Mouse (Mus musculus): ENCODE data around the gene Krtap4-1. TPM values are rescaled to one million over a fixed set of nuclear protein-coding genes. Genes with fewer than 3 reads are reported as not detected.

Gene Krtap4-1
- not detected in 2 replicates for polyA plus RNA-seq (2012; rRNA removed)

DNA sequence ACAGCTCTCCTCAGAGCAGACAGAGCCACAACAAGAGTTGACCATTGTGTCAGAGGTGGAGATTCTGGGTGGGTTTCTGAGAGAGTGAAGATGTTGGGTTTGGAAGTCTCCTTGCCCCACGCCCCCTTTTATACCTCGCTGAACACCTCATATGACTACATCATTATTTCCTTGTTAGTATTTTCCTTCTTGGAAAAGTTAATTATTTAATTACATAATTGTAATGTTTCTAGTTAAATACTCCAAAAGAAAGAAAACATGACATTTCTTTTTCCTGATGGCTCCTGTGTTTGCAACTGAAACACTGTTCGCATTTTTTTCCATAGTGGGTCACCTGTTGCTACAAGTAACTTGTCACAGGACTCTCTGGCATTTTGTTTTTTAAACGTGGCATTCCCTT, at the start of gene Krtap4-1:
Krtap4-1 (minus strand) TSS at position 101 of the 400 bp plus-strand sequence.

DNA sequence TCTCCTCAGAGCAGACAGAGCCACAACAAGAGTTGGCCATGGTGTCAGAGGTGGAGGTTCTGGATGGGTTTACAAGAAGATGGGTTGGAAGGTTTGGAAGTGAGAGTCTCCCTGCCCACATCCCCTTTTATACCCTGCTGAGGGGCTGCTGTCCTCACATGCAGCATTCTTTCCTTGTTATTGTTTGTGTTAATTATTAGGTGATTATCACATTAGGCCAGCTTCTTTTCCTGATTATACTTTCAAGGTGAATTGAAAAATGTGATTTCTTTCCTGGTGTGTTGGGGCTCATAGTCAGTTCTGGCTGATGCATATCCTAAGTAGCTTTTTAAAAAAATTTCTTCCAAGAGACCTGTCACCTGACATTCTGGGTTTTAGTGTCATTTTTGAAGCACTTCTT, 37.8 kb upstream of the Krtap4-1 start, which contains the start of gene Krtap4-6:
Krtap4-6 (minus strand) TSS at position 101 of the 400 bp plus-strand sequence.

DNA sequence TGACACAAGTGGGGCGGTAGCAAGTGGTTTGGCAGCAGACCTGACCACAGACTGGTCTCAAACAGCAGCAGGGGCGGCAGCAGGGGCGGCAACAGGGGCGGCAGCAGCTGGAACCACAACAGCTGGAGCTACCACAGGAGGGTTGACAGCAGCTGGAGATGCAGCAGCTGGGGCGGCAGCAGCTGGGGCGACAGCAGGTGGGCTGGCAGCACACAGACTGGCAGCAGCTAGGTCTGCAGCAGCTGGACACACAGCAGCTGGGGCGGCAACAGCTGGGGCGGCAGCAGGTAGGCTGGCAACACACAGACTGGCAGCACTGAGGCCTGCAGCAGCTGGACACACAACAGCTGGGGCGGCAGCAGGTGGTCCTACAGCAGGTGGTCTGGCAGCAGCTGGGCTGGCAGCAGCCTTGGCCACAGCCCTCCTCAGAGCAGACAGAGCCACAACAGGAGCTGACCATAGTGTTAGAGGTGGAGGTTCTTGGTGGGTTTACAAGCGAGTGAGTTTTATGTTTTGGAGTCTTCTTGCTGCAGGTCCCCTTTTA, 30.5 kb upstream of the Krtap4-1 start, which contains the start of gene Gm11563:
Gm11563 (minus strand) TSS at position 494 of the 544 bp plus-strand sequence.

DNA sequence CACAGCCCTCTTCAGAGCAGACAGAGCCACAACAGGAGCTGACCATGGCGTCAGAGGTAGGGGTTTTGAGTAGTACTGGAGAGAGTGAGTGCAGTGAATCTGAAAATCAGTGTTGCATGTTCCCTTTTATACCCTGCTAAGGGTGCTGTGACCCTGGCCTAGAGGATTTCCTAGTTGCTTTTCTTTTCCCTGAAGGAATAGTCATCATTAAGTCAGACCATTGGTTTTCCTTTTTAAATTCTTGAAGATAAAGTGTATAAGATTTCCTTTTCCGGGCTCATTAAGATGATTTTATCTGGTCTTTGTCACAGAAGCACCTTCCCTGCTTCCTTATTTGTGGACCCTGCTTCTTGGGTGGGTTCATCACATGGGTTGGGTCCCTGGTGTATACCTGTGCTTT, 22.1 kb upstream of the Krtap4-1 start, which contains the start of gene Gm11555:
Gm11555 (minus strand) TSS at position 101 of the 400 bp plus-strand sequence.

DNA sequence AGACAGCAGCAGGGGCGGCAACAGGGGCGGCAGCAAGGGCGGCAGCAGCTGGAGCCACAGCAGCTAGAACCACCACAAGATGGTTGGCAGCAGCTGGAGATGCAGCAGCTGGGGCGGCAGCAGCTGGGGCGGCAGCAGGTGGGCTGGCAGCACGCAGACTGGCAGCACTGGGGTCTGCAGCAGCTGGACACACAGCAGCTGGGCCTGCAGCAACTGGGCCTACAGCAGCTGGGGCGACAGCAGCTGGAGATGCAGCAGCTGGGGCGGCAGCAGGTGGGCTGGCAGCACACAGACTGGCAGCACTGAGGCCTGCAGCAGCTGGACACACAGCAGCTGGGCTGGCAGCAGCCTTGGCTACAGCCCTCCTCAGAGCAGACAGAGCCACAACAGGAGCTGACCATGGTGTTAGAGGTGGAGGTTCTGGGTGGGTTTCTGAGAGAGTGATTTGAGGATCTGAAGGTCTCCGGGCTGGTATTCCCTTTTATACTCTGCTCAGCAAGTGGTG, 15.6 kb upstream of the Krtap4-1 start, which contains the start of gene Krtap4-7:
Krtap4-7 (minus strand) TSS at position 455 of the 505 bp plus-strand sequence.

DNA sequence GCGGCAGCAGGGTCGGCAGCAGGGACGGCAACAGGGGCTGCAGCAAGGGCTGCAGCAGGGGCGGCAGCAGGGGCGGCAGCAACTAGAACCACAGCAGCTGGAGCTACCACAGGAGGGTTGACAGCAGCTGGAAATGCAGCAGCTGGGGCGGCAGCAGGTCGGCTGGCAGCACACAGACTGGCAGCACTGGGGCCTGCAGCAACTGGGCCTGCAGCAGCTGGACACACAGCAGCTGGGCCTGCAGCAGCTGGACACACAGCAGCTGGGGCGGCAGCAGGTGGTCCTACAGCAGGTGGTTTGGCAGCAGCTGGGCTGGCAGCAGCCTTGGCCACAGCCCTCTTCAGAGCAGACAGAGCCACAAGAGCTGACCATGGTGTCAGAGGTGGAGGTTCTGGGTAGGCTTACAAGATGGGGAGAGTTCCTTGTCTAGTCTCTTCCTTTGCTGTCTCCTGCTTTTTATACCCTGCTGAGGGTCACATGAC, 6.7 kb upstream of the Krtap4-1 start, which contains the start of gene Krtap4-2:
Krtap4-2 (minus strand) TSS at position 432 of the 482 bp plus-strand sequence.

DNA sequence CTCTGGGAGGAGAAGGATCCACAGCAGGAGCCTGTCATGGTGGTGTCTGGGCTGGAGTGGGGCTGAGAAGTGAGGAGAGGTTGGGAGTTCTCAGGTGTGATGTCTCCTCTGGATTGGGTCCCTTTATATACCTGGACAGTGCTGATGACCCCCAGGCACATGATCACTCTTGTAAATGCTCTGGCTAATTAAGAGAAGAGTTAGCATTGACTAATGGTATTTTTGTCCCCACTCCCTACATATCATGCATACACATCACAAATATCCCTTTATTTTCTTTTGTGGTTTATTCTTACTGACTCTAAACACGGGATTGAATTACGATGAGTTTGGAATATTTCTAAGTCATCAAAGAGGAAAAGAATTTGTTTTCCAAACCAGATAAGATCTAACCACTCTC, 7.7 kb downstream of the Krtap4-1 start, which contains the start of gene Gm11562:
Gm11562 (minus strand) TSS at position 101 of the 400 bp plus-strand sequence.

DNA sequence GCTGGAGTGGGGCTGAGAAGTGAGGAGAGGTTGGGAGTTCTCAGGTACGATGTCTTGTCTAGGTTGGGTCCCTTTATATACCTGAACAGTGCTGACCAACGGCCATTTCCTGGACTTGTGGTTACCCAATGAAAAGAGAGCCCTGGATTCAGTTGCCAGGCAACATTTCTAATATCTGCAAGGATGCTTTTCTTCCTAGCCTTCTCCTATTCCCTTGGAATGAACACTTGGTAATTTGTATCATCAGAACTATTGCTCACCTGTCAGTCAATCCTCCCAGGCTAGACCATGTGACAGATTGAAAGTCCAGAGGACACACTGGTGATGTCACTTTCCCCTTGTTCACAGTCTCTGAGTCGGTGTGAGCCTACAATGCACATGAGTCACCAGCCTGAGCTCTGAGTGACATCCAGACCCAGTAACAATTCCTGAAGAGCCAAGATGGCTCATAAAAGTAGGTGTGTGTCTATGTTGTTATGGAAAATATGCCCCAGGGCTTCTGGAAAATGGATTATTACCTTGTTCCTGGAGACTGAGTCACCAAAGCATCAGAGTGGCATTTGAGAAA, 13.2 kb downstream of the Krtap4-1 start, which contains the start of gene Krtap2-4:
Krtap2-4 (minus strand) TSS at position 51 of the 568 bp plus-strand sequence.

DNA sequence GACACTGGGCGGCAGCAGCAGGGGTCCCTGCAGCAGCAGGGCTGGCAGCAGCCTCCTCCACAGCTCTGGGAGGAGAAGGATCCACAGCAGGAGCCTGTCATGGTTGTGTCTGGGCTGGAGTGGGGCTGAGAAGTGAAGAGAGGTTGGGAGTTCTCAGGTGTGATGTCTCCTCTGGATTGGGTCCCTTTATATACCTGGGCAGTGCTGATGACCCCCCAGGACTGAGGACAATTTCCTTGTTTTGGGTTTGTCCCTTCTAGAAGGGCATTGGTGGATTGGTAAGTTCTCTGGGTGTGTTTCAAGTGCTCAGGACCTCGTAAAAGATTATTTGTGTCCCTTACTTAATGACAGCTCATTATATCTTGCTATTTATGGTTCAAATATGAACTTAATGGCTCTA, 17.9 kb downstream of the Krtap4-1 start, which contains the start of gene Gm11937:
Gm11937 (minus strand) TSS at position 101 of the 400 bp plus-strand sequence.

DNA sequence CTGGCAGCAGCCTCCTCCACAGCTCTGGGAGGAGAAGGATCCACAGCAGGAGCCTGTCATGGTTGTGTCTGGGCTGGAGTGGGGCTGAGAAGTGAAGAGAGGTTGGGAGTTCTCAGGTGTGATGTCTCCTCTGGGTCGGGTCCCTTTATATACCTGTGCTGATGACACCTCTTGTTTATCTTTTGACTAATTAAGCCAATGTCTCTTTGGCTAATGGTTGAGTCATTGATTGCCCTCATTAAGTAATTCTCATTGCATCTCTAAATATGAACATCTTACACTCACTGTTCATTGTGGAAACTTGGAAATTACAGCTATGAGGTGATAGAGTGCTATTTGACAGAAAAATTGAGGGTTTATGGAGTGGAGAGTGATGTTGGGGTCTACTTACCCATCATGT, 24.8 kb downstream of the Krtap4-1 start, which contains the start of gene Gm11938:
Gm11938 (minus strand) TSS at position 101 of the 400 bp plus-strand sequence.

DNA sequence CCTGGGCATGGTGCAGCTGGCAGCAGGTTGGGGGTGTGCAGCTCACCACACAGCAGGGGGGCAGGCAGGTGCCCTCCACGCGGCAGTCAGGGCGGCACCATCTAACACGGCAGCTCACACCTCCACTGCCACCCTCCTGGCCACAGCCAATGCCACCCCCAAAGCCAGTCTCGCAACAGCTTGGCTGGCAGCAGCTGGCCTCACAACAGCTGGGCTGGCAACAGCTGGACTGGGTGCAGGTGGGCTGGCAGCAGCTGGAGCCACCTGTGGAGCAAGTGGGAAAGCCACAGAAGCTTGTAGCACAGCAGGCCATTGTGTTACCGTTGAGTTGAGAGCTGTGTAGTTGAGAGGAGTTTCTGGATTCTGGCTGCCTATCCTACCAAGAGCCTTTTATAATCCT, 30.3 kb downstream of the Krtap4-1 start, which contains the start of gene Krtap9-3:
Krtap9-3 (minus strand) TSS at position 364 of the 400 bp plus-strand sequence.

DNA sequence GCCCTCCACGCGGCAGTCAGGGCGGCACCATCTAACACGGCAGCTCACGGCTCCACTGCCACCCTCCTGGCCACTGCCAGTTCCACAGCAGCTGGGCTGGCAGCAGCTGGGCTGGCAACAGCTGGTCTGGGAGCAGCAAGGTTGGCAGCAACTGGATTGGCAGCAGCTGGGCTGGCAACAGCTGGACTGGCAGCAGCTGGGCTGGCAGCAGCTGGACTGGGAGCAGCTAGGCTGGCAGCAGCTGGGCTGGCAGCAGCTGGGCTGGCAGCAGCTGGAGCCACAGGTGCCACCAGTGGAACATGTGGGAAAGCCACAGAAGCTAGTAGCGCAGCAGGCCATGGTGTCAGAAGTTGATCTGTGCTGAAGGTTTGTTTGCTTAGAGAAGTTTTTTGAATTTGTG, 37.1 kb downstream of the Krtap4-1 start, which contains the start of gene Krtap1-3:
Krtap1-3 (minus strand) TSS at position 359 of the 400 bp plus-strand sequence.

DNA sequence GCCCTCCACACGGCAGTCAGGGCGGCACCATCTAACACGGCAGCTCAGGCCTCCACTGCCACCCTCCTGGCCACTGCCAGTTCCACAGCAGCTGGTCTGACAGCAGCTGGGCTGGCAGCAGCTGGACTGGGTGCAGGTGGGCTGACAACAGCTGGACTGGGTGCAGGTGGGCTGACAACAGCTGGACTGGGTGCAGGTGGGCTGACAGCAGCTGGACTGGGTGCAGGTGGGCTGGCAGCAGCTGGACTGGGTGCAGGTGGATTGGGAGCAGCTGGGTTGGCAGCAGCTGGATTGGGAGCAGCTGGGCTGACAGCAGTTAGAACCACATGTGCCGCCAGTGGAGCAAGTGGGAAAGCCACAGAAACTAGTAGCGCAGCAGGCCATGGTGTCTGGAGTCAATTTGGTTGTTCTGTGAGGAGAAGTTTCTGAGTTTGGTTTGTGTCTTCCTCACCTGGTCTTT, 44.8 kb downstream of the Krtap4-1 start, which contains the start of gene Krtap1-4:
Krtap1-4 (minus strand) TSS at position 410 of the 460 bp plus-strand sequence.

DNA sequence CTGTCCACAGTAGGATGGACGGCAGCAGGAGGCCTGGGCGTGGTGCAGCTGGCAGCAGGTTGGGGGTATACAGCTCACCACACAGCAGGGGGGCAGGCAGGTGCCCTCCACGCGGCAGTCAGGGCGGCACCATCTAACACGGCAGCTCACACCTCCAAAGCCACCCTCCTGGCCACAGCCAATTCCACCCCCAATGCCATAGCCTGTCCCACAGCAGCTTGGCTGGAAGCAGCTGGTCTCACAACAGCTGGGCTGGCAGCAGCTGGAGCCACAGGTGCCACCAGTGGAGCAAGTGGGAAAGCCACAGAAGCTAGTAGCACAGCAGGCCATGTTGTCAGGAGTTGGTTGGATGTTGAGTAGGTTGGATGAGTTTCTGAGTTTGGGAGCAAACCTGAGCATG, 47.4 kb downstream of the Krtap4-1 start, which contains the start of gene Krtap1-5:
Krtap1-5 (minus strand) TSS at position 381 of the 400 bp plus-strand sequence.

Other genes starting within 250 kb of the Krtap4-1 start
- gene Krt10, start 238.9 kb downstream of the Krtap4-1 start, polyA plus RNA-seq (2012; rRNA removed), result 321 and 430 TPM in 2 replicates
- 0.58 and 0.89 TPM in 2 replicates for gene Krt12, start 206.0 kb downstream of the Krtap4-1 start, polyA plus RNA-seq (2012; rRNA removed)
- gene Krt20, start 190.1 kb downstream of the Krtap4-1 start, polyA plus RNA-seq (2012; rRNA removed), result 24.2 and 29.7 TPM in 2 replicates
- gene Krt23, start 135.1 kb downstream of the Krtap4-1 start, polyA plus RNA-seq (2012; rRNA removed), result 108 and 113 TPM in 2 replicates
- not detected in 2 replicates for gene Krt39, start 106.9 kb downstream of the Krtap4-1 start, polyA plus RNA-seq (2012; rRNA removed)
- gene Krt40, start 85.1 kb downstream of the Krtap4-1 start, polyA plus RNA-seq (2012; rRNA removed), result not detected in 2 replicates
- 0.44 TPM in 1 of 2 replicates, not detected in the other for gene Krtap3-3, start 77.4 kb downstream of the Krtap4-1 start, polyA plus RNA-seq (2012; rRNA removed)
- gene Krtap3-2, start 71.4 kb downstream of the Krtap4-1 start, polyA plus RNA-seq (2012; rRNA removed), result 0.81 and 3.3 TPM in 2 replicates
- gene Gm11939, start 68.8 kb downstream of the Krtap4-1 start, polyA plus RNA-seq (2012; rRNA removed), result not detected in 2 replicates
- gene Krtap3-1, start 61.6 kb downstream of the Krtap4-1 start, polyA plus RNA-seq (2012; rRNA removed), result not detected in 2 replicates
- gene Krtap1-5, start 47.2 kb downstream of the Krtap4-1 start, polyA plus RNA-seq (2012; rRNA removed), result not detected in 2 replicates
- 0.21 TPM in 1 of 2 replicates, not detected in the other for gene Krtap1-4, start 44.6 kb downstream of the Krtap4-1 start, polyA plus RNA-seq (2012; rRNA removed)
- not detected in 2 replicates for gene Krtap1-3, start 36.9 kb downstream of the Krtap4-1 start, polyA plus RNA-seq (2012; rRNA removed)
- gene Krtap9-3, start 30.1 kb downstream of the Krtap4-1 start, polyA plus RNA-seq (2012; rRNA removed), result not detected in 2 replicates
- not detected in 2 replicates for gene Gm11938, start 24.9 kb downstream of the Krtap4-1 start, polyA plus RNA-seq (2012; rRNA removed)
- gene Gm11937, start 18.0 kb downstream of the Krtap4-1 start, polyA plus RNA-seq (2012; rRNA removed), result not detected in 2 replicates
- gene Krtap2-4, start 13.4 kb downstream of the Krtap4-1 start, polyA plus RNA-seq (2012; rRNA removed), result not detected in 2 replicates
- not detected in 2 replicates for gene Gm11562, start 7.8 kb downstream of the Krtap4-1 start, polyA plus RNA-seq (2012; rRNA removed)
- not detected in 2 replicates for gene Krtap4-2, start 6.8 kb upstream of the Krtap4-1 start, polyA plus RNA-seq (2012; rRNA removed)
- not detected in 2 replicates for gene Krtap4-7, start 15.9 kb upstream of the Krtap4-1 start, polyA plus RNA-seq (2012; rRNA removed)
- gene Gm11555, start 22.0 kb upstream of the Krtap4-1 start, polyA plus RNA-seq (2012; rRNA removed), result not detected in 2 replicates
- not detected in 2 replicates for gene Gm11563, start 30.7 kb upstream of the Krtap4-1 start, polyA plus RNA-seq (2012; rRNA removed)
- gene Krtap4-6, start 37.7 kb upstream of the Krtap4-1 start, polyA plus RNA-seq (2012; rRNA removed), result not detected in 2 replicates
- gene Gm14190, start 62.5 kb upstream of the Krtap4-1 start, polyA plus RNA-seq (2012; rRNA removed), result not detected in 2 replicates
- not detected in 2 replicates for gene Gm14180, start 106.1 kb upstream of the Krtap4-1 start, polyA plus RNA-seq (2012; rRNA removed)
- gene Gm11595, start 144.7 kb upstream of the Krtap4-1 start, polyA plus RNA-seq (2012; rRNA removed), result not detected in 2 replicates
- not detected in 2 replicates for gene Krtap4-8, start 152.5 kb upstream of the Krtap4-1 start, polyA plus RNA-seq (2012; rRNA removed)
- not detected in 2 replicates for gene Krtap4-9, start 157.0 kb upstream of the Krtap4-1 start, polyA plus RNA-seq (2012; rRNA removed)
- gene Gm11596, start 165.2 kb upstream of the Krtap4-1 start, polyA plus RNA-seq (2012; rRNA removed), result not detected in 2 replicates
- gene Gm11569, start 170.7 kb upstream of the Krtap4-1 start, polyA plus RNA-seq (2012; rRNA removed), result not detected in 2 replicates
- 0.25 TPM in 1 of 2 replicates, not detected in the other for gene Gm11554, start 176.2 kb upstream of the Krtap4-1 start, polyA plus RNA-seq (2012; rRNA removed)
- gene Krtap4-13, start 181.7 kb upstream of the Krtap4-1 start, polyA plus RNA-seq (2012; rRNA removed), result 0.36 TPM in 1 of 2 replicates, not detected in the other
- not detected in 2 replicates for gene Gm11564, start 187.4 kb upstream of the Krtap4-1 start, polyA plus RNA-seq (2012; rRNA removed)
- gene 2300003K06Rik, start 209.8 kb upstream of the Krtap4-1 start, polyA plus RNA-seq (2012; rRNA removed), result not detected in 2 replicates
- not detected in 2 replicates for gene Krtap4-16, start 223.4 kb upstream of the Krtap4-1 start, polyA plus RNA-seq (2012; rRNA removed)
- gene Gm11568, start 229.7 kb upstream of the Krtap4-1 start, polyA plus RNA-seq (2012; rRNA removed), result not detected in 2 replicates
- not detected in 2 replicates for gene Gm11559, start 236.2 kb upstream of the Krtap4-1 start, polyA plus RNA-seq (2012; rRNA removed)
- not detected in 2 replicates for gene Krtap9-1, start 245.2 kb upstream of the Krtap4-1 start, polyA plus RNA-seq (2012; rRNA removed)